Mouse (Mus musculus) MEL (cell line): ENCODE data around the gene Frem3.
"Not testable (repeated sequence)": the region's sequence is repeated elsewhere in the genome, so short reads cannot be mapped to it uniquely, and the experiment has no call there.

ENCODE experiments used
- CTCF ChIP-seq, 3 experiments: IDR thresholded peaks in 2 of 3; conservative IDR thresholded peaks in 1 of 3; 2 replicates each; pipeline ENCODE4 v1.5.1; 2011 to 2012; ENCODE audit warnings: low read length in 3 of 3, low read depth in 2 of 3, mild to moderate bottlenecking in 2 of 3, improper control_type of control experiment in 1 of 3, inconsistent platforms in 1 of 3, mixed read lengths in 1 of 3, moderate library complexity in 1 of 3; ENCODE audit not compliant: control insufficient read depth in 1 of 3, insufficient read depth in 1 of 3, poor library complexity in 1 of 3, severe bottlenecking in 1 of 3
- E2F4 ChIP-seq: IDR thresholded peaks from 2 replicates; pipeline ENCODE4 v1.6.1; 2011; ENCODE audit warnings: low read depth, low read length, improper control_type of control experiment, borderline replicate concordance
- EP300 ChIP-seq, 2 experiments: IDR thresholded peaks; 2 replicates each; pipeline ENCODE4 v1.6.1; 2011; ENCODE audit warnings: improper control_type of control experiment in 2 of 2, low read length in 2 of 2, low read depth in 1 of 2, mild to moderate bottlenecking in 1 of 2
- GATA1 ChIP-seq: IDR thresholded peaks from 2 replicates; pipeline ENCODE4 v1.6.1; 2011; ENCODE audit warnings: low read depth, low read length, improper control_type of control experiment
- HCFC1 ChIP-seq: IDR thresholded peaks from 2 replicates; pipeline ENCODE4 v1.6.1; 2012; ENCODE audit warnings: low read depth, mild to moderate bottlenecking, inconsistent platforms, low read length, improper control_type of control experiment, moderate library complexity
- POLR2AphosphoS2 ChIP-seq: IDR thresholded peaks from 2 replicates; pipeline ENCODE4 v1.6.1; 2011; ENCODE audit warnings: low read length, improper control_type of control experiment
- TCF12 ChIP-seq: IDR thresholded peaks from 2 replicates; pipeline ENCODE4 v1.6.1; 2014; ENCODE audit warnings: low read depth, mild to moderate bottlenecking, inconsistent platforms, low read length, improper control_type of control experiment, moderate library complexity
- ZKSCAN1 ChIP-seq: IDR thresholded peaks from 2 replicates; pipeline ENCODE4 v1.6.1; 2012; ENCODE audit warnings: low read depth, mild to moderate bottlenecking, inconsistent platforms, low read length, improper control_type of control experiment, moderate library complexity

GRCm38 (mm10) chr8:80739155-80739924 is 128.5 kb downstream of the Frem3 start, which contains the start of gene Smarca5:
- TF ChIP-seq POLR2AphosphoS2: peak; percentile 53; the same call in 1 of the 2 replicates
- TF ChIP-seq TCF12: peak; percentile 50
- not testable (repeated sequence) for TF ChIP-seq EP300 (IDR thresholded peaks at IDR 0.05; ENCODE audit: low read depth in 1 of 2, low read length in 2 of 2); GATA1; E2F4; ZKSCAN1
- 0 out of 6 replicates have a peak, but pooled peaks of 1 of the 3 experiments have one; percentile 7 for TF ChIP-seq CTCF (IDR thresholded peaks at IDR 0.05 in 2 of 3, conservative IDR thresholded peaks at IDR 0.05 in 1 of 3; ENCODE audit: control insufficient read depth in 1 of 3, insufficient read depth in 1 of 3, low read depth in 2 of 3, low read length in 3 of 3, poor library complexity in 1 of 3, severe bottlenecking in 1 of 3)
- TF ChIP-seq HCFC1: peak; percentile 70
